Mouse (Mus musculus) bone marrow macrophage, adult 2 months (primary cell): ENCODE measurements at regions not wholly inside any gene's neighbourhood (a gene's known extent, or its start where the extent isn't known, plus 50 kb on each side); places are given as distances from the start of the nearest gene placed in this dataset.

Source experiments
- CTCF ChIP-seq: IDR thresholded peaks from 2 replicates; pipeline ENCODE4 v1.5.1; 2012; ENCODE audit warnings: low read depth, mild to moderate bottlenecking, low read length, moderate library complexity
- POLR2A ChIP-seq: IDR thresholded peaks from 2 replicates; pipeline ENCODE4 v1.6.1; 2012; ENCODE audit warnings: mild to moderate bottlenecking, low read depth, low read length, borderline replicate concordance

GRCm38 (mm10) chr2:48734521-48734920 is 79.4 kb upstream of the Acvr2a start:
- TF ChIP-seq CTCF (no peak), POLR2A (no peak)
